ENCODE assay signal across 25 mouse cellular contexts in genomic region chr9:68683938-68684337, GRCm38 (mm10). TPM values are rescaled to one million over a fixed set of nuclear protein-coding genes. Genes with fewer than 3 reads are reported as not detected.
A peak's percentile ranks its signal among the peaks of the same experiment; 100 is the strongest.
DNase-seq lines count a peak whose midpoint lies in the region; ATAC-seq lines count a peak whose summit lies in the region.
"Had no signal": no experiment of that assay in that cellular context is flagged by ENCODE, and none has a peak within 500 bp of the region (broad histone marks: within the 10 kb centered on the region; RNA-seq: fewer than 3 reads in every experiment).

No protein-coding gene starts in this region.

- WGBS in embryonic facial prominence, embryonic 14.5 days: 34% methylated on average over 3 of the region's 3 CpGs
- 34% methylated on average over 3 of the region's 3 CpGs for WGBS in embryonic facial prominence, embryonic 10.5 days
- 22% methylated on average over 3 of the region's 3 CpGs for WGBS in hindbrain, embryonic 11.5 days
- WGBS in hindbrain, embryonic 12.5 days: 14% methylated on average over 3 of the region's 3 CpGs
- 17% methylated on average over 3 of the region's 3 CpGs for WGBS in hindbrain, embryonic 15.5 days
- 11% methylated on average over 3 of the region's 3 CpGs for WGBS in midbrain, embryonic 15.5 days

- no peak overlapping the region for H3K4me3 ChIP-seq in embryonic facial prominence, embryonic 14.5 days (ENCODE audit: low read depth, low read length)
- H3K4me3 ChIP-seq in embryonic facial prominence, embryonic 10.5 days: no peak overlapping the region
- no peak overlapping the region for H3K4me3 ChIP-seq in hindbrain, embryonic 11.5 days (ENCODE audit: low read depth, low read length)
- no peak overlapping the region for H3K4me3 ChIP-seq in hindbrain, embryonic 12.5 days
- H3K4me3 ChIP-seq in hindbrain, embryonic 15.5 days: no peak overlapping the region
- no peak overlapping the region for H3K4me3 ChIP-seq in midbrain, embryonic 15.5 days
- H3K4me3 ChIP-seq: embryonic facial prominence, embryonic 12.5 days; erythroblast, embryonic 14.5 days; gastrocnemius, adult 2 months; layer of hippocampus, adult 2 months; limb, embryonic 10.5 days; myocyte; neural tube, embryonic 13.5 days had no signal

- H3K4me1 ChIP-seq in embryonic facial prominence, embryonic 14.5 days (ENCODE audit: control insufficient read depth, insufficient read depth, low read length): peaks cover 9% of the 10 kb centered on the region; the same call in 1 of the 2 replicates
- peaks cover 52% of the 10 kb centered on the region for H3K4me1 ChIP-seq in embryonic facial prominence, embryonic 10.5 days
- peaks cover 9% of the 10 kb centered on the region; the same call in 1 of the 2 replicates for H3K4me1 ChIP-seq in hindbrain, embryonic 11.5 days (replicated peaks; ENCODE audit: control insufficient read depth, insufficient read depth, low read length)
- H3K4me1 ChIP-seq in hindbrain, embryonic 12.5 days: peaks cover 42% of the 10 kb centered on the region
- peaks cover 47% of the 10 kb centered on the region for H3K4me1 ChIP-seq in hindbrain, embryonic 15.5 days (replicated peaks)
- peaks cover 45% of the 10 kb centered on the region for H3K4me1 ChIP-seq in midbrain, embryonic 15.5 days

- peak; percentile 4 for DNase-seq in embryonic facial prominence, embryonic 14.5 days (ENCODE audit: low spot score)
- DNase-seq in embryonic facial prominence, embryonic 10.5 days (ENCODE audit: low spot score): no peak
- peak; percentile 22 for DNase-seq in hindbrain, embryonic 11.5 days (ENCODE audit: low spot score)
- no peak for DNase-seq in adrenal gland, adult 8-10 months
- DNase-seq: adrenal gland, postnatal 25 days; cerebellum, adult 9-11 months; gastrocnemius, adult 2 months; kidney, adult 9 months; kidney, postnatal 25 days; liver; lung, postnatal 4 days; right cerebral cortex, adult 18-20 months; right cerebral cortex, postnatal 4 days; thymus, postnatal 25 days had no signal

- no peaks in the 10 kb centered on the region for H3K36me3 ChIP-seq in embryonic facial prominence, embryonic 14.5 days (ENCODE audit: control insufficient read depth, insufficient read depth, low read length)
- no peaks in the 10 kb centered on the region for H3K36me3 ChIP-seq in embryonic facial prominence, embryonic 10.5 days (replicated peaks)
- H3K36me3 ChIP-seq in hindbrain, embryonic 11.5 days (ENCODE audit: control insufficient read depth, insufficient read depth, low read length): no peaks in the 10 kb centered on the region
- no peaks in the 10 kb centered on the region for H3K36me3 ChIP-seq in hindbrain, embryonic 12.5 days
- no peaks in the 10 kb centered on the region for H3K36me3 ChIP-seq in hindbrain, embryonic 15.5 days
- H3K36me3 ChIP-seq in midbrain, embryonic 15.5 days (replicated peaks): no peaks in the 10 kb centered on the region
- H3K36me3 ChIP-seq: embryonic facial prominence, embryonic 12.5 days; limb, embryonic 10.5 days; neural tube, embryonic 13.5 days had no signal

- no peak overlapping the region for H3K9ac ChIP-seq in embryonic facial prominence, embryonic 14.5 days (ENCODE audit: low read depth, low read length)
- H3K9ac ChIP-seq in hindbrain, embryonic 11.5 days (ENCODE audit: low read depth, low read length): no peak overlapping the region
- H3K9ac ChIP-seq in hindbrain, embryonic 12.5 days: no peak overlapping the region
- H3K9ac ChIP-seq in hindbrain, embryonic 15.5 days: no peak overlapping the region
- no peak overlapping the region for H3K9ac ChIP-seq in midbrain, embryonic 15.5 days
- H3K9ac ChIP-seq: embryonic facial prominence, embryonic 12.5 days; neural tube, embryonic 13.5 days had no signal

- H3K4me2 ChIP-seq in embryonic facial prominence, embryonic 14.5 days (ENCODE audit: low read depth, low read length): no peak overlapping the region
- H3K4me2 ChIP-seq in hindbrain, embryonic 11.5 days (replicated peaks; ENCODE audit: low read depth, low read length): no peak overlapping the region
- H3K4me2 ChIP-seq in hindbrain, embryonic 12.5 days (replicated peaks): no peak overlapping the region
- H3K4me2 ChIP-seq in hindbrain, embryonic 15.5 days: no peak overlapping the region
- no peak overlapping the region for H3K4me2 ChIP-seq in midbrain, embryonic 15.5 days
- H3K4me2 ChIP-seq: embryonic facial prominence, embryonic 12.5 days; heart, embryonic 11.5 days; neural tube, embryonic 13.5 days had no signal

- no peak overlapping the region for H3K27ac ChIP-seq in embryonic facial prominence, embryonic 14.5 days (replicated peaks; ENCODE audit: low read depth, low read length)
- no peak overlapping the region for H3K27ac ChIP-seq in embryonic facial prominence, embryonic 10.5 days (replicated peaks)
- no peak overlapping the region for H3K27ac ChIP-seq in hindbrain, embryonic 11.5 days (ENCODE audit: low read depth, low read length)
- H3K27ac ChIP-seq in hindbrain, embryonic 12.5 days: no peak overlapping the region
- no peak overlapping the region for H3K27ac ChIP-seq in hindbrain, embryonic 15.5 days (replicated peaks)
- H3K27ac ChIP-seq in midbrain, embryonic 15.5 days: 0 out of 2 replicates have a peak overlapping the region, but pooled peaks have one; percentile 45
- H3K27ac ChIP-seq: embryonic facial prominence, embryonic 12.5 days; layer of hippocampus, adult 2 months; limb, embryonic 10.5 days; neural tube, embryonic 13.5 days had no signal

- no peak for ATAC-seq in embryonic facial prominence, embryonic 14.5 days (ENCODE audit: low read depth)
- no peak for ATAC-seq in hindbrain, embryonic 11.5 days (ENCODE audit: low FRiP score)
- ATAC-seq in hindbrain, embryonic 12.5 days (ENCODE audit: low FRiP score): no peak; the same call in 1 of the 2 replicates
- 0 out of 2 replicates have a peak, but pooled peaks have one; percentile 52 for ATAC-seq in hindbrain, embryonic 15.5 days (ENCODE audit: low FRiP score, low read depth)
- ATAC-seq in midbrain, embryonic 15.5 days (replicated peaks): peak; percentile 69; the same call in 1 of the 2 replicates
- ATAC-seq: intestine, embryonic 16.5 days had no signal

- no peaks in the 10 kb centered on the region for H3K27me3 ChIP-seq in embryonic facial prominence, embryonic 14.5 days (replicated peaks; ENCODE audit: control insufficient read depth, insufficient read depth, low read length)
- 0 out of 2 replicates have a peak, but pooled peaks cover 6% of the 10 kb centered on the region for H3K27me3 ChIP-seq in embryonic facial prominence, embryonic 10.5 days (replicated peaks; ENCODE audit: low read depth, poor library complexity, severe bottlenecking)
- no peaks in the 10 kb centered on the region for H3K27me3 ChIP-seq in hindbrain, embryonic 11.5 days (ENCODE audit: control insufficient read depth, insufficient read depth, low read length)
- no peaks in the 10 kb centered on the region for H3K27me3 ChIP-seq in hindbrain, embryonic 12.5 days
- H3K27me3 ChIP-seq in hindbrain, embryonic 15.5 days: no peaks in the 10 kb centered on the region
- no peaks in the 10 kb centered on the region for H3K27me3 ChIP-seq in midbrain, embryonic 15.5 days (replicated peaks)

- H3K9me3 ChIP-seq in embryonic facial prominence, embryonic 14.5 days (ENCODE audit: control insufficient read depth, low read length): no peaks in the 10 kb centered on the region
- no peaks in the 10 kb centered on the region for H3K9me3 ChIP-seq in embryonic facial prominence, embryonic 10.5 days
- H3K9me3 ChIP-seq in hindbrain, embryonic 11.5 days (ENCODE audit: control insufficient read depth, low read length): no peaks in the 10 kb centered on the region
- no peaks in the 10 kb centered on the region for H3K9me3 ChIP-seq in hindbrain, embryonic 12.5 days (replicated peaks)
- no peaks in the 10 kb centered on the region for H3K9me3 ChIP-seq in hindbrain, embryonic 15.5 days
- H3K9me3 ChIP-seq in midbrain, embryonic 15.5 days: no peaks in the 10 kb centered on the region
- H3K9me3 ChIP-seq: embryonic facial prominence, embryonic 12.5 days; limb, embryonic 10.5 days; neural tube, embryonic 13.5 days had no signal

RNA-seq across cellular contexts. Expression of gene Rora, which starts 30.4 kb away (rescaled TPM):
- 11.4 and 12.3 TPM in 2 replicates for polyA plus RNA-seq in embryonic facial prominence, embryonic 14.5 days (2014; fragmentation: Nextera tagmentation; extraction: Ambion mirVana)
- polyA plus RNA-seq in embryonic facial prominence, embryonic 10.5 days (2016; fragmentation: Nextera tagmentation; extraction: Ambion mirVana): 5.1 and 6.6 TPM in 2 replicates
- polyA plus RNA-seq in hindbrain, embryonic 11.5 days (2014; fragmentation: Nextera tagmentation; extraction: Ambion mirVana): 3.3 and 3.8 TPM in 2 replicates
- 7.6 and 7.8 TPM in 2 replicates for polyA plus RNA-seq in hindbrain, embryonic 12.5 days (2016; fragmentation: Nextera tagmentation; extraction: Ambion mirVana)
- 33.2 and 48.5 TPM in 2 replicates for polyA plus RNA-seq in hindbrain, embryonic 15.5 days (2015; fragmentation: Nextera tagmentation; extraction: Ambion mirVana)
- polyA plus RNA-seq in midbrain, embryonic 15.5 days (2015; fragmentation: Nextera tagmentation; extraction: Ambion mirVana): 33.7 and 43.9 TPM in 2 replicates
- 100 to 1,000 TPM in 3 of 4 experiments, 10 to 100 TPM in 1; 72.5 to 179 (median 108) TPM for total RNA-seq in adrenal gland, adult 8-10 months (2022)

Comparison
In these comparisons a context has a peak if more than half of its experiments do, and no peak if none do; other contexts are left out.
1. ATAC-seq: peak in hindbrain, embryonic 15.5 days (single experiment) and midbrain, embryonic 15.5 days (single experiment); none in embryonic facial prominence, embryonic 14.5 days (single experiment), hindbrain, embryonic 11.5 days (single experiment) and hindbrain, embryonic 12.5 days (single experiment).
2. DNase-seq: peak in embryonic facial prominence, embryonic 14.5 days (single experiment) and hindbrain, embryonic 11.5 days (single experiment); none in embryonic facial prominence, embryonic 10.5 days (single experiment) and adrenal gland, adult 8-10 months (single experiment).